Mouse (Mus musculus) urinary bladder, postnatal 0 days (tissue): ENCODE results near the gene Fgf13. TPM values are rescaled to one million over a fixed set of nuclear protein-coding genes. Genes with fewer than 3 reads are reported as not detected.

Source experiments
- microRNA counts: library from miRNA; unstranded; fragments of <30 nt; microRNA quantifications from one replicate; lab custom pipeline; 2016
- microRNA-seq: library from miRNA; unstranded; fragments of <30 nt; microRNA quantifications from one replicate; pipeline ENCODE4, GENCODE M21; 2016
- polyA plus RNA-seq: library from polyadenylated mRNA; unstranded; fragments of >200 nt; fragmentation: Nextera tagmentation; extraction: Ambion mirVana; gene quantifications from 2 replicates; pipeline ENCODE4 v1.2.1, GENCODE M21; 2015

Gene Fgf13
- 2.8 and 4.2 TPM in 2 replicates for polyA plus RNA-seq

DNA sequence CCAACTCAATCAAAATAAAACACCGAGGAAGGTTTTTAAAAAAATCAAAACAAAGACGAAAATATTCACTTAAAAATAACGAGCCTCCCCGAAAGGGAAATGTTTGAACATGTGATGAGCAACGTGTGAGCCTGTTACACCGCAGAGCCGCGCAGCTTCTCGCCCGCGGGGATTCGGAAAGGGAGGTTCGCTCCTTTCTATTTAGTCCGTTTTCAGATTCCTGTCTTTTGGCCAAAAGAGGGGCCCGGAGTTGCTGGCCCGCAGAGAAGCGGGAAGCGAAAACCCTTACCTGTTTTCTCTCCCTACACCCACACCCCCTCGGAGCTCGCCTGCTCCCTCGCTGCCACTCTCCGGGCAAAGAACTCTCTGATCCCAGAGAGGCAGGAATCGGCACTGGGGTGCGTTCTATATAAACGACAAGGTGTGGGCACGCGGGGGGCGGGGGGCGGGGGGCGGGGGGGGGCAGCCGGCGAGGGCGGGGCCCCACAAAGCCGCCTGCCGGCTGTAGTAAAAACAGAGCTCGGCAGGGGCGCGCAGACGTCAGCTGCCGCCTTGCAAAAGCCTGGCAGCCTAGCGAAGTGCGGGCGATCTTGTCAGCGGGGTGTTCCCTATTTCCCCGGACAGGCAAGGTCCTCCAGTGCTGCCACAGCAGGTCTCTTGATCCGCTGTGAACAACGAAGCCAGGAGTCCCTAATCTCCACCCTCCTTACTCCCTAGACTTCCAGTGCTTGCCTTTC is at the start of gene Fgf13:
TSS of gene Fgf13 (minus strand) at position 377 of the 737 bp plus-strand sequence.

MicroRNA genes within 50 kb of the gene (microRNA counts, 519-probe panel; counts per million panel counts)
- microRNA mmu-miR-504 (lab: Ali Mortazavi, UCI) = not detected

Small RNAs within 50 kb of the gene (microRNA-seq; reads per million reads assigned to microRNA genes)
- gene Mir504 = 1.9 reads per million
